Mouse (Mus musculus): Measurements from ENCODE around the gene Gm19668.
"Not testable (repeated sequence)": the region's sequence is repeated elsewhere in the genome, so short reads cannot be mapped to it uniquely, and the experiment has no call there.

The Gm19668 gene

DNA sequence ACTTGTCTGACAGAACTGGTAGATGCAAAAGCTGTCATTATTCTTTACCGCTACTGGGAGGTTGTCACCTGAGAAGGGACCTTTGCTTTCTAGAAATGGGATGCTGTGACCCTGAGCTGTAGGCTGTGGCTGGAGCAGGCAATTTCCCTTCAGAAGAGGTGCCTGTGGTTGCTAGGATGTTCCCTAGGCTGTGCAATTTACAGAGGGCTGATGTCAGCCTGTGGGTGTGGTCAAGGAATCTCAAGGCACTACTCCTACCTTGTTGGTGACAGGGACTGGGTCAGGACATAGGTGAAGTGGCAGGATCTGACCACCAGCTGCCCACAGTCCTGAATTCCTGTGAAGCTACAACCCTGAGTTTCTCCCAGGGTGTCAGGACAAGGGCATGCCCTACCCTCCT, 29.2 kb downstream of the Gm19668 start:
- DNase-seq = no peak

GRCm38 (mm10) chr10:77759582-77759981, 39.4 kb downstream of the Gm19668 start, which contains the start of gene Gm3233:
TSS of gene Gm3233 (minus strand) at chr10:77759682.
- DNase-seq = not testable (repeated sequence)

DNA sequence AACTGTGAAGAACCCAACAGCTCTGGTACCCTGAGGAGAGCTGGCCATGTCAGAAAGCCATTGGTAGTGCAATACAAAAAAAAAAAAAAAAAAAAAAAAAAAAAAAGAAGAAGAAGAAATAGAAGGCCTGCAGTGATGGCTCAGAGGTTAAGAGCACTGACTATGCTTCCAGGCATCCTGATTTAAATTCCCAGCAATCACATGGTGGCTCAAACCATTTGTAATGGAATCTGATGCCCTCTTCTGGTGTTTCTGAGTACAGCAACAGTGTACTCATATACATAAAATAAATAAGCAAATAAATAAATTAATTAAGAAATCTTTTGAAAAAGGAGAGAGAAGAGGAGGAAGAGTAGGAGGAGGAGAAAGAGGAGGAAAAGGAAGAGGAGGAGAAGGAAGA, 45.5 kb downstream of the Gm19668 start:
- DNase-seq = no peak

- not testable (repeated sequence) for DNase-seq
Measured at GRCm38 (mm10) chr10:77752312-77752711, 46.6 kb downstream of the Gm19668 start.

DNA sequence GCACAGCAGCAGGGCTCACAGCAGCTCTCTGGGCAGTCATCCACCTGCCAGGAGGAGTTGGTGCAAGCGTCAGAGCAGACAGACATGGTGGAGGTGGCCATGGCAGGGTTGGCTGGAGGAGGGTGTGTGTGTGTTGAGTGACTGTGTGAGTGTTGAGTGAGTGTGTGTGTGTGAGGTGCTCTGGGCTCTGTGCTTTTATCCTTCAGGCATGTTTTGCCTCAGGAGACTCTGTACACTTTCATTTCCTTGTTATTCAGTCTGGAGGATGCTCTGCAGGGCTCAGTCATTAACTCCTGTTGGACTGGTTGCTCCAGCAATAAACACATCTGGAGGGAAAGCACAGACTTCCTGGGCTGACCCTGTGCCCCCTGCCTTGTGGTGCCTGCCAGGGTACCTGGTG, 47.7 kb downstream of the Gm19668 start, which contains the start of gene Gm9736:
Gene Gm9736, minus strand, starts transcription at position 101 of the 400 bp plus-strand sequence.
- not testable (repeated sequence) for DNase-seq

GRCm38 (mm10) chr10:77750686-77751085, 48.2 kb downstream of the Gm19668 start:
- DNase-seq = peak; percentile 41
